Mouse (Mus musculus) ES-CJ7 (cell line): ENCODE measurements at regions not wholly inside any gene's neighbourhood (a gene's known extent, or its start where the extent isn't known, plus 50 kb on each side); places are given as distances from the start of the nearest gene placed in this dataset.

Experiments used
- DNase-seq: peaks from one replicate; pipeline ENCODE4 v3.0.0; 2011; ENCODE audit warnings: low read depth, low spot score

DNA sequence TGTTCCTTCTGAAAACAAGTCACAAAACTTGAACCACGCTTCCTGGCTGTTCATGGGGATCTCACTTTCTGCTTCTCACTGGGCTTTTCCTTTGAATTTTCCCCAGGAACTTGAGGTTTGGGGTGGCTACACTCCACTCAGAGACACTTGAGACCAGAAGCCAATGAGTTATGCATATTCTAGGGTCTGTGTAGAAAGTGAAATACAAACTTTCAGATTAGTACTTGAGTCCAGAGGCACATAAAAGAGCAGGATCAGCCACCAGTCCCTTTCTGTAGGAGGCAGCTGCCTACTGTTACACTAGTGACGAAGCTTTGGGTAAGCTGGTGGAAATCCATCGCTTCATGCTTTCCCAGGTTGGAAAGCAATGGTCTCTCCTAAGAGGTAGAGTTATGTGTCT lies 60.4 kb upstream of the Serpine2 start:
- DNase-seq, result no peak

DNA sequence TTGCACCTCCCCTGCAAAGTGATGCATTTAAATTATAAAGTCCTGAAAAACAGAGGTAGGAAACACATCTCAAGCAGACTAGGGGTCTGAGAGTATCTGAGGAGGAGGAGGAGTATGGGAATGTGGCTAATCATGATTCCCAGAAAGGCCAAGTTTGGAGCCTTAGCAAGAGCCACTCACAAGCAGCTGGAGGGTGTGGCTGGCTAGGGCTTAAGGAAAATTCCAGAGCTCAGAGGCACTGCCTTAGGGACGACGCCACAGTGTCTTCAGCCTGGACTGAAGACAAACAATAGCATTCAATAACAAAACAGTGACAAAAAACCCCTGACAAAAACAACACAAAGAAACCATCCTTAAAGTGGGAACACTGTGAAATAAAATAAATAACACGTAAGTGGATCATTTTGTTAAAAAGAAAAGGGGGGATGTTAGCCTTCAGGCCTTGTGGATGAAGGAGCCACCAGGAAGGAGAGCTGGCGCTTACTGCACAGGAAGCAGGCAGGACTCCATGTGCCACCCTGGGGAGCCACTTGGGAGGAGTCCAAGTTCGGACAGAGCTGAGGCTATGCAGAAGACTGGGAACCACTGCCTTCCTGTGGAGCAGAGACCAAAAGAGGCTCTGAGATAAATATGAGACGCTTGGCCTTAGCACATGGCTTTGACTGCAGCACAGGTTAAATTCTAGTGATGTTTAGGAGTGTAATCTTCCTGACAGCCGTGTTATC lies 56.6 kb upstream of the Serpine2 start:
- no peak for DNase-seq
